Mouse (Mus musculus) midbrain, embryonic 16.5 days (tissue): Measurements from ENCODE around the gene Hoxc12. TPM values are rescaled to one million over a fixed set of nuclear protein-coding genes. Genes with fewer than 3 reads are reported as not detected.
A peak's percentile ranks its signal among the peaks of the same experiment; 100 is the strongest.

Experiments
- ATAC-seq: fragments of 200-750 bp; cut with Nextera tagmentation; 2 replicates; pipeline ENCODE4 v1.8.0; 2017; ENCODE audit warnings: moderate TSS enrichment
- H3K27ac ChIP-seq: fragments of 300-500 bp; sonication (generic); 2 replicates; pipeline ENCODE4 v1.5.1; 2014; ENCODE audit warnings: mild to moderate bottlenecking, low read length, mixed read lengths
- H3K27me3 ChIP-seq: fragments of 300-500 bp; sonication (generic); 2 replicates; pipeline ENCODE4 v1.6.1; 2014; ENCODE audit warnings: low read depth, low read length, mixed read lengths; ENCODE audit not compliant: control insufficient read depth, insufficient read depth
- H3K36me3 ChIP-seq: fragments of 300-500 bp; sonication (generic); 2 replicates; pipeline ENCODE4 v1.6.1; 2014; ENCODE audit warnings: mild to moderate bottlenecking, low read length, moderate library complexity, mixed read lengths; ENCODE audit not compliant: control insufficient read depth, insufficient read depth
- H3K4me1 ChIP-seq: fragments of 300-500 bp; sonication (generic); 2 replicates; pipeline ENCODE4 v1.6.1; 2014; ENCODE audit warnings: mild to moderate bottlenecking, low read length, mixed read lengths; ENCODE audit not compliant: control insufficient read depth, insufficient read depth
- H3K4me2 ChIP-seq: fragments of 300-500 bp; sonication (generic); 2 replicates; pipeline ENCODE4 v1.6.1; 2014; ENCODE audit warnings: mild to moderate bottlenecking, low read length, mixed read lengths
- H3K4me3 ChIP-seq: fragments of 300-500 bp; sonication (generic); 2 replicates; pipeline ENCODE4 v1.5.1; 2014; ENCODE audit warnings: low read depth, mild to moderate bottlenecking, low read length, moderate library complexity, mixed read lengths
- H3K9ac ChIP-seq: fragments of 300-500 bp; sonication (generic); 2 replicates; pipeline ENCODE4 v1.6.1; 2014; ENCODE audit warnings: low read depth, low read length, mixed read lengths
- H3K9me3 ChIP-seq: fragments of 300-500 bp; sonication (generic); replicated peaks from 2 replicates; pipeline ENCODE4 v1.6.1; 2014; ENCODE audit warnings: mild to moderate bottlenecking, low read length, mixed read lengths; ENCODE audit not compliant: control insufficient read depth, poor library complexity, severe bottlenecking
- WGBS: fragments of 180-500 bp; shearing (Covaris S2); extraction: QIAGEN DNeasy Blood & Tissue Kit; methylation state at CpG from one replicate; pipeline ENCODE4 v1.1.7; 2014; 5-methylcytosine and 5-hydroxymethylcytosine counted together
- polyA plus RNA-seq: library from polyadenylated mRNA; unstranded; fragments of >200 nt; fragmentation: Nextera tagmentation; extraction: Ambion mirVana; gene quantifications from 2 replicates; pipeline ENCODE4 v1.2.1, GENCODE M21; 2015

The Hoxc12 gene
- polyA plus RNA-seq, 1 experiment from 2014 or later: not detected

DNA sequence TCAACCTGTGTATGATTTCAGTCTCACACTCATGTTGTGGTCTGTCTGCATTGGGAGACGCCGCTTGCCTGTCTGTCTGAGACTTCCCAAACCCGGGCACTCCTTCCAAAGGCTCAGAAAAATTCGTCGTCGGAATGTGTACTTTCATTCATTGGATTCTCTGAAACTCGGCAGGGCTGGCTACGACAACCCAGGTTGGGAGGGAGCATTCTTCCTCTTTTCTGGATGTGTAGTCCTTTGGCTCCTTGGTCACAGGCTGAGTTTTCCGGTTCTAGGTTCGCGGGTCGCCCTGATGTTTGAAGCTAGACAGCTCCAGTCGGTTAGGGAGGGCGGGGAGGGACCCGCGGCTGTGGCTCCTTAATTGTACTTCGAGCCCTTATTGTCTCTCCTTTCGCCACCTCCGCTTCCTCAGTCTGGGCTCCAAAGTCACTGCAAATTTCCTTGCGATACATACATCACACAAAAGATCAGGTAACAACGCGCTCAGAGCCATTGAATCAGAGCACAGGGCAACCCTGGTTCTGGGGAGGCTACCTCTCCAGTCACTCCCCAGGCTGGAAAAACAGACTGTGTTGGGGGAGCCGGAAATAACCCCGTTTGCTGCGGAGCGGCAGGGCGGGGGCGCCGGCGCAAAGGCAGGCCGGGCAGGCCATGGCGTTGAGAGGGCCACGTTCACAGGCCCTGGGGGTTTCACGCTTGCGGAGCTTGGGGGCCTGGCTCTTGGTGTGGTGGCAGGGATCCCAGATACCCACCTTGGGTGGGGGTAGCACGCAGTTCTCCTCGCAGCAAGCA lies 40.3 kb downstream of the Hoxc12 start:
- H3K27me3 ChIP-seq: peaks cover 80% of the 10 kb centered on the region
- WGBS: under 1% methylated on average over 37 of the region's 37 CpGs
- H3K27ac ChIP-seq: no peak overlapping the region
- H3K9me3 ChIP-seq: no peaks in the 10 kb centered on the region
- no peak for ATAC-seq
- no peak overlapping the region; the same call in 1 of the 2 replicates for H3K4me2 ChIP-seq
- peaks cover 1% of the 10 kb centered on the region; the same call in 1 of the 2 replicates for H3K4me1 ChIP-seq
- no peaks in the 10 kb centered on the region for H3K36me3 ChIP-seq
- H3K4me3 ChIP-seq: no peak overlapping the region
- no peak overlapping the region for H3K9ac ChIP-seq

GRCm38 (mm10) chr15:102977423-102977974 lies 40.9 kb downstream of the Hoxc12 start:
- Histone ChIP-seq H3K4me1 (peaks cover 2% of the 10 kb centered on the region; the same call in 1 of the 2 replicates), H3K4me3 (no peak overlapping the region), H3K36me3 (no peaks in the 10 kb centered on the region), H3K27ac (no peak overlapping the region), H3K9ac (no peak overlapping the region), H3K27me3 (peaks cover 80% of the 10 kb centered on the region), H3K9me3 (no peaks in the 10 kb centered on the region), H3K4me2 (no peak overlapping the region; the same call in 1 of the 2 replicates)
- no peak for ATAC-seq
- WGBS: 0% methylated on average over 16 of the region's 16 CpGs

DNA sequence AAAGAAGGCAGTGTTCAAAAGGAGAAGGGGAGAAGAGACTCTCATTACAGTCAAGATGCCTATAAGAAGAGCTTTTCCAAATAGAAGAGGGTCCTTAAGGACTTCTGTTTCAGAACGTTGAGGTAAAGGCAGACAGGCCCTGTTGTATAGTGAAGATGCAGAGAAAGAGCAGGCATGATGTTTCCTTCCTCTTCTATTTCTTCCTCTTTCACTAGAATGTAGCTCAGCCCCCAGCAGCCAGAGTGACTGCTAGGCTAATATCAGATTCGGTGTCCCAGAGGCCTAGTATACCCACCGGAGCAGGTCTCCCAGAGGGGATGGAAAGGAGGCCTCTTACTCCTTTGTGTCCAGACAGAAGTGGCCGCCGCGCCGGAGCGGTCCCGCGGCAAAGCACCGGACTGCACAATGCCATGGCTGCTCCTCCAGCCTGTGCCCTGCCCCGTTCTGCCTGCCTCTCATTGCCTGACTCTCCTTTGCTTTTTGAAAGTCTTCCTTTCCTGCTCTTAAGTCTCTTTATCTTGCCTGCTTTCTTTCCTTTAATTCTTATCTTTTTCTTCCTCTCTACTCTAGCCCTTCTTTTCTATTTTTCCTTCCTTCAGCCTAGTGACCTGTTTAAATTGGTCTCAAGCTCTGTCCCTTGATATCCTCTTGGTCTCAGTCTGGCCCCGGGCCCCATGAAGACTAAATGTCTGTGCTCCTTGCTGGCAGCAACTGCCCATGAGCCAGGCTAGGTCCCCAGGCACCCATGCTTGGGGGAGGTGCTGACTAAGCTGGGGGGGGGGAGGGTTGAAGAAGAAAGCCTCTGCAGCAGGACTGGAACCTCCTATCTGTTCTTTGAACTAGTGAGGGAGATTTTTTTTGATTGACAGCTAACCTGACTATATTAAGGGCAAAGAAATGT lies 42.3 kb downstream of the Hoxc12 start:
- Histone ChIP-seq H3K36me3 (no peaks in the 10 kb centered on the region), H3K27ac (no peak overlapping the region), H3K27me3 (peaks cover 78% of the 10 kb centered on the region), H3K4me2 (no peak overlapping the region), H3K4me3 (no peak overlapping the region), H3K9me3 (no peaks in the 10 kb centered on the region), H3K9ac (no peak overlapping the region), H3K4me1 (peaks cover 2% of the 10 kb centered on the region; the same call in 1 of the 2 replicates)
- 0% methylated on average over 13 of the region's 13 CpGs for WGBS
- ATAC-seq: no peak

- no peak overlapping the region for H3K4me3 ChIP-seq
- peaks cover 78% of the 10 kb centered on the region for H3K27me3 ChIP-seq
- H3K4me1 ChIP-seq: peaks cover 2% of the 10 kb centered on the region; the same call in 1 of the 2 replicates
- no peak for ATAC-seq
- no peak overlapping the region for H3K4me2 ChIP-seq
- H3K9ac ChIP-seq: no peak overlapping the region
- no peaks in the 10 kb centered on the region for H3K36me3 ChIP-seq
- H3K27ac ChIP-seq: no peak overlapping the region
- WGBS: 4% methylated on average over 1 of the region's 1 CpGs
- no peaks in the 10 kb centered on the region for H3K9me3 ChIP-seq
These were observed 43.4 kb downstream of the Hoxc12 start for GRCm38 (mm10) chr15:102979936-102980335.

- Histone ChIP-seq H3K9me3 (no peaks in the 10 kb centered on the region), H3K4me1 (peaks cover 2% of the 10 kb centered on the region; the same call in 1 of the 2 replicates), H3K36me3 (no peaks in the 10 kb centered on the region), H3K27ac (no peak overlapping the region), H3K27me3 (peaks cover 78% of the 10 kb centered on the region), H3K4me2 (no peak overlapping the region), H3K4me3 (no peak overlapping the region), H3K9ac (no peak overlapping the region)
- ATAC-seq: no peak
- 3% methylated on average over 11 of the region's 11 CpGs for WGBS
These were observed 43.8 kb downstream of the Hoxc12 start for GRCm38 (mm10) chr15:102980352-102980751.

- Histone ChIP-seq H3K27ac (no peak overlapping the region), H3K4me2 (no peak overlapping the region), H3K27me3 (peaks cover 78% of the 10 kb centered on the region), H3K4me1 (peaks cover 2% of the 10 kb centered on the region; the same call in 1 of the 2 replicates), H3K4me3 (no peak overlapping the region), H3K36me3 (no peaks in the 10 kb centered on the region), H3K9me3 (no peaks in the 10 kb centered on the region), H3K9ac (no peak overlapping the region)
- under 1% methylated on average over 14 of the region's 14 CpGs for WGBS
- no peak for ATAC-seq
These were observed 44.4 kb downstream of the Hoxc12 start for GRCm38 (mm10) chr15:102980912-102981311.

DNA sequence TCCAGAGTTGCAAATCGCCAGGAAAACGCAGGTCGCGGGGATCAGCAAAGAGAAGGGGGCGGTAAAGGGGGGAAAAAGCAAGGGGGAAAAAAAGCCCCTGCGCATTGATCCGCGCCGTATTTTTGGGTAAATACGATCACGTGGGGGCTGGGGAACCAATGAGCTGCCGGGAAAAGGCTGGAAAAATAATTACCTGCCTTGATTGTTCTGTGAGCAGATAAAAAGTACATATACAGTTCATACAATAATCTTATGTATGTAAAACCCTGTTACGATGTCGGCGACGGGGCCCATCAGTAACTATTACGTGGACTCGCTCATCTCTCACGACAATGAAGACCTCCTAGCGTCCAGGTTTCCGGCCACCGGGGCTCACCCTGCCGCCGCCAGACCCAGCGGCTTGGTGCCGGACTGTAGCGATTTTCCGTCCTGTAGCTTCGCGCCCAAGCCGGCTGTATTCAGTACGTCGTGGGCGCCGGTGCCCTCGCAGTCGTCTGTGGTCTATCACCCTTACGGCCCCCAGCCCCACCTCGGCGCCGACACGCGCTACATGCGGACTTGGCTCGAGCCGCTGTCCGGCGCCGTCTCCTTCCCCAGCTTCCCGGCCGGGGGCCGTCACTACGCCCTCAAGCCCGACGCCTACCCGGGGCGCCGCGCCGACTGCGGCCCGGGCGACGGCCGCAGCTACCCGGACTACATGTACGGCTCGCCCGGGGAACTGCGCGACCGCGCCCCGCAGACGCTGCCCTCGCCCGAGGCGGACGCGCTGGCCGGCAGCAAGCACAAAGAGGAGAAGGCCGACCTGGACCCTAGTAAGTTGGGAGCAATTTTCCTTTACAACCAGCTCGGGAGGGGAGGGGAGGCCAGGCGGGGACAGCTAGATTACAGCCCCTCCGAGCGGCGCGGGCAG lies 45.1 kb downstream of the Hoxc12 start:
- Histone ChIP-seq H3K9ac (no peak overlapping the region), H3K27ac (no peak overlapping the region), H3K4me1 (peaks cover 2% of the 10 kb centered on the region; the same call in 1 of the 2 replicates), H3K4me3 (peak overlapping the region; percentile 8; the same call in 1 of the 2 replicates), H3K9me3 (no peaks in the 10 kb centered on the region), H3K36me3 (no peaks in the 10 kb centered on the region), H3K27me3 (peaks cover 81% of the 10 kb centered on the region), H3K4me2 (no peak overlapping the region)
- ATAC-seq: no peak
- under 1% methylated on average over 88 of the region's 88 CpGs for WGBS

DNA sequence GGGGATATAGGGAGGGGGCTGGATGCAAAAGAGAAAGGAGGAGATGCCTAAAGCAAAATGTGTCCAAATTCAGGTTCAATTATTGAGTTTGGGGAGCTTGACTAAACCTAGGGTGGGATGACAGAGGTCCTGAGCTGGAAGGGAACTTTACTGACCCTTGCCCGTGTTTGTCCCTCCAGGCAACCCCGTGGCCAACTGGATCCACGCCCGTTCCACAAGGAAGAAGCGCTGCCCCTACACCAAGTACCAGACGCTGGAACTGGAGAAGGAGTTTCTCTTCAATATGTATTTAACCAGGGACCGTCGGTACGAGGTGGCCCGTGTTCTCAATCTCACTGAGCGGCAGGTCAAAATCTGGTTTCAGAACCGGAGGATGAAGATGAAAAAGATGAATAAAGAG lies 47.2 kb downstream of the Hoxc12 start:
- Histone ChIP-seq H3K4me1 (peaks cover 2% of the 10 kb centered on the region; the same call in 1 of the 2 replicates), H3K9ac (no peak overlapping the region), H3K27ac (no peak overlapping the region), H3K4me2 (no peak overlapping the region), H3K4me3 (no peak overlapping the region), H3K27me3 (peaks cover 84% of the 10 kb centered on the region), H3K9me3 (no peaks in the 10 kb centered on the region), H3K36me3 (no peaks in the 10 kb centered on the region)
- under 1% methylated on average over 12 of the region's 12 CpGs for WGBS
- no peak for ATAC-seq
